Mouse (Mus musculus) small intestine, adult 2 months (tissue): ENCODE data around the gene Sec61b.

ENCODE experiments used
- CTCF ChIP-seq: fragments of 200-500 bp; IDR thresholded peaks from 2 replicates; pipeline ENCODE4 v1.5.1; 2012; ENCODE audit warnings: low read depth, mild to moderate bottlenecking, control low read depth, inconsistent platforms, low read length, moderate library complexity, mixed read lengths; ENCODE audit not compliant: insufficient replicate concordance, insufficient read length; ENCODE audit errors: extremely low read depth
- POLR2A ChIP-seq: fragments of 200-500 bp; IDR thresholded peaks from 2 replicates; pipeline ENCODE4 v1.6.1; 2012; ENCODE audit warnings: low read depth, mild to moderate bottlenecking, control low read depth, inconsistent platforms, low read length, moderate library complexity

DNA sequence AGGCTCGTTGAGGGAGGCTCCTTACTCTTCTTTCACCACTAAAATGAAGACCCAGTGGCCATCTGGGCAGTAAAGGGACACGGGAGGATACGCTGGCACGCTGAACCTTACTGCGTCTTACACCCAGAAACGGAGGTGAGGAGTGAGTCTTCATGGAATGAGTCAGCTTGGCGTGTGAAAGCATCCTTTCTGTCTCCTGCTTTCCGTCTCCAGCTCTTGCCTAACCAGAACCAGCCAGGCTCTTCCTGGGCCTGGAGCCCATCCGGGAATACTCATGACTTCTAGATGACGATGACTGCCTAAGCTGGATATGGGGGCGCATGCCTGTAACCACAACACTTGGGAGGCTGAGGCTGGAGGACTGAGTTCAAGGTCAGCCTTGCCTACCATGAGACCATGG is 33.5 kb upstream of the Sec61b start:
- TF ChIP-seq CTCF (no peak), POLR2A (no peak)
